Mouse (Mus musculus) mesoderm, embryonic 11.5 days (tissue): ENCODE measurements around the gene Psmd9.

Source experiments
- DNase-seq: peaks from one replicate; pipeline ENCODE4 v3.0.0-alpha.2; 2012; ENCODE audit warnings: low read depth, low spot score

Gene Psmd9

DNA sequence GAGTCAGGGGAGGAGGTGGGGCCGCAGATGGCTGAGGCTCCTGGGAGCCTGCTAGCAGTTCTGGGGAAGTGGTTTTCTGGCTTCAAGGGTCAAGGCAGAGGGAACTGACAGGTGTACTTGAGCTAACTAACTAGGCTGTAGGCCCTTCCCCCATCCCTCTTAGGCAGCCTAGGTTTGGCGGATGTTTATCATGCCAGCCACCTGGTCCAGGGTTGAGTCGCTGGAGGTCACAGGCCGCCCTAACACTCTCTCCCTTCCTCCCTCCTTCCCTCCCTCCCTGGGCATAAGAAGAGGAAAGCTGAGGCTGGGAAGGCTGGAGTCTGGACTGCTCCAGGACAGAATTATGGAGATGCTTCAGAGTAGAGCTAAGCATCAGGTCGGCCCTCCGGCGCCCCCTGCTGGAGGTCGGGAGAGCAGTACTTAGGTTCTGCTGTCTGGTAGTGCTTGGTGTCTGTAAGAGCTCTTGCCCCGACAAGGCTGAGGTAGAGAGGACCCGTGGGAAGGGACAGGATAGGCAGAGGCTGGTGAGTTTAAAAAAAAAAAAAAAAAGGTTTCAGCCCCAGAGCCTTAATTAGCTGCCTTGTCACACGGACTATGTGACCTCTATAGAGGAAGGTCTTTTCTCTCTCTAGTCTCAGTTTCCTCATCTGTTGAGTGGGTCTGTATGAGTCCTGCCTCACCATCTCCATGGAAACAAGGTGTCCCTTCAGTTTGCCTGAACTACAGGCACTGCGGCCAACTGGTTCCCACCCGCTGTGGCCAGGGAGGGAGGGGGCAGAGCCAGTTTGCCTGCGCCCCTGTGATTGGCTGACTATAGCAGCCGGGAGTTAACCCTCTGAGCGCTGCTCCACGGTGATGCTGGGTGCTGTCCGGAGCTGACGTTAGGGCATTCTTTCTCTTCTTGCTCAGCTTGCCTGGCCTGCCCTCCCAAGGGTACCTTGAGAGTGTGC lies 19.5 kb upstream of the Psmd9 start:
- peak; percentile 92 for DNase-seq

DNA sequence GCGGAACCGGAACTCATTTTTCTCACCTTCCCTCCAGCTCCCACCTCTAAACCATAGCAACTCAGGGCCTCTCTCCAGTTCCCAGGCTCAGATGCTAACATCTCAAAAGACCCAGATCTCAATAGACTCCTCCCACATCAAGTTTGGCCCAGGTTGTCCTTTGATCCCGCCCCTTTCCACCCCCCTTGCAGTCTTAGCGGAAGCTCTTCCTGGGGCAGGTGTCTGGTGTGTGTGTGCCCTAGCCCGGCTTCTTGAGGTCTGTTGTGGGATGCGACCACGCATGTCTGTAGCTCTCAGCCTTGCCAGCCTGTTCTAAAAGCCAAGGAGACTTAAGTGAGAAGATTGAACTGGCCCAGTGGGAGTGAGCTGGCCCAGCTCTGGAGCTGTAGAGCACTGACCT lies 18.6 kb upstream of the Psmd9 start:
- DNase-seq = no peak

DNA sequence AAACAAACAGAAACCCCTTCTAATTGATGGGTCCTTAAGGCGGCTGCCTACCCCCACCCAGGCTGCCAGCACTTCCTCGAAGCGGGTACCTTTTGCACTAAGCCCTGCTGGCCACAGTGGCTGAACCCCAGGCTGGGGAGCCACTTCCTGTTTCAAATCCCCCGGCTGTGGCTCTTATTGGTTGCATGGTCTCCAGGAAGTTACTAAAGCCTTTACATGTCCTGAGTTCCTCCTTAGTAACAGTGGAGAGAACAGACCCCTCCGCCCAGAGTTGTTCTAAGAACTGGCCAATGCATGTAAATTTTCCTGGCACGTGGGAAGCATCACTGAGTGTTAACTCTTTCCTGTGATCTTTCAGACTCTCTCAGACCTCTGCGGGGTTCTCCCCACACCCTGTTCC lies 18.1 kb upstream of the Psmd9 start:
- DNase-seq = no peak

DNA sequence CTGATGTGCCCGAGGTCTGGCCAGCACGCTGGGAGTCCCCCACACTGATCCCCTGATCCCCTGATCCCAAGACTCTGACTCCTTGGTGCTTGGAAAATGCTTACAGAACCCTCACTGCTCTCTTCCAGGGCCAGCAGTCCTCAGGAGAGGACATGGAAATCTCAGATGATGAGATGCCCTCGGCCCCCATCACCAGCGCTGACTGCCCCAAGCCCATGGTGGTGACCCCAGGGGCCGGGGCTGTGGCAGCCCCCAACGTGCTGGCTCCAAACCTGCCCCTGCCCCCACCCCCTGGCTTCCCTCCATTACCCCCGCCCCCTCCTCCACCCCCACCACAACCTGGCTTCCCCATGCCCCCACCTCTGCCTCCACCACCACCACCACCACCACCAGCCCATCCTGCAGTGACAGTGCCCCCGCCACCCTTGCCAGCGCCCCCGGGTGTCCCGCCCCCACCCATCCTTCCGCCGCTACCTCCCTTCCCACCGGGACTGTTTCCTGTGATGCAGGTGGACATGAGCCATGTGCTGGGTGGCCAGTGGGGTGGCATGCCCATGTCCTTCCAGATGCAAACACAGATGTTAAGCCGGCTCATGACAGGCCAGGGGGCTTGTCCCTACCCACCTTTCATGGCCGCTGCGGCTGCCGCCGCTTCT lies 17.4 kb upstream of the Psmd9 start:
- no peak for DNase-seq

DNA sequence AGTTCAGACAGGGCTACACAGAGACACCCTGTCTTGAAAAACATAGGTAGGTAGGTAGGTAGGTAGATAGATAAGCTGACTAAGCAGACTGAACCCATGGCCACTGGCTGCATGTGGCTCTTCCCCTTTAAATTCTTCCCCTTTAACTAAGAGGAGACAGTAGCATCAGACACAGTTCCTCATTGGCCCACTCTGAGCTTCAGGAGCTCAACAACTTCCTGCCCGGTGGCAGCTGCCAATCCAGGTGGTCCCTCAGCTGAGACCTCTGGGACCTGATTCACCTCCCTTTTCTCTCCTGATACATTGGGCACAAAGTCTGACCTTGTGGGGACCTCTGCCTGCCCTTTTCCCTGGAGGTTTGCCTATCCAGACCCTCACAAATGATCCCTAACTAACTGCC lies 16.3 kb upstream of the Psmd9 start:
- no peak for DNase-seq

DNA sequence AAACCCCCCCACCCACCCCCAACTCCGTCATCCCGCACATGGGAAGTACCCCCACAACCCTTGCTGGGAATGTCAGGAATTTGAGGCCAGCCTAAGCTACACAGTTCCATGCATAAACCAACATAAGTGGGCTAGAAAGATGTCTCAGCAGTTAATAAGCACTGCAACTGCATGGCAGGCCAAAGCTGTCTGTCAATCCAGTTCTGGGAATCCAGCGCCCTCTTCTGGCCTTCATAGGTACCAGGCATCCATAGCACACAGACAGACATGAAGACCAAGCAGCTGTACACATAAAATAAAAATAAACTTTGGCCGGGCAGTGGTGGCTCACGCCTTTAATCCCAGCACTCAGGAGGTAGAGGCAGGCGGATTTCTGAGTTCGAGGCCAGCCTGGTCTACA lies 13.8 kb upstream of the Psmd9 start:
- DNase-seq = peak; percentile 81

DNA sequence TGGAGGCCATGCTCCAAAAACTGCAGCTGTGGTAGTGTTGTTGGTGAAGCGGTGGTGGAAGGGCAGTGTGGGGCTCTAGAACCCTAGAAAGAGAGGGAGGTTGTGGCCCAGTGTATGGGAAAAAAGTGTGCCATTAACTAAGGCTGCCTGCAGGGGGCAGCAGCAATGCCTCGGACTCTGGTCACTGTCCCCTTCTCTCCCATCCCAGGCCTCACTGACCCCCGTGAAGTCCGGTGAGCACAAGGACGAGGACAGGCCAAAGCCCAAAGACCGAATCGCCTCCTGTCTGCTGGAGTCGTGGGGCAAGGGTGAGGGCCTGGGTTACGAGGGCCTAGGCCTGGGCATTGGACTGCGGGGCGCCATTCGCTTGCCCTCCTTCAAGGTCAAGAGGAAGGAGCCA lies 12.4 kb upstream of the Psmd9 start:
- no peak for DNase-seq

DNA sequence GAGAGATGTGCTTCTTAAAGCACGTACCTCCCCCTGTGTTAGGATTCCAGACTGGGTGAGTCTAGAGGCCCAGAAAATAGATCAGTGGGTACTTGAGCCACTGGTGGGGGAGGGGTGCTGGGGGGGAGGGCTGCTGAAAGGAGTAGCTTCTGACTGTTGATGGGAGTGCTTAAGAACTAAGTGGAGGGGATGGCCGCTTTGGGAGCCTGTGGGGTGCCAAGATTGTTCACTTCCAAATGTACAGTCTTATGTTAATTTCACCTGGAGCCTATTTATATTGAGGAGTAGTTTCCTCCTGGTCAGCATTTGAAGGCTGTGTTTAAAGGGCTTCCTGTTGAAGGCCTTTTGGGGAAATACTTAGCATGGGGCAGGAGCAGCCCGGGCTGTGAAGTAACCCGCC lies 11.2 kb upstream of the Psmd9 start:
- no peak for DNase-seq

DNA sequence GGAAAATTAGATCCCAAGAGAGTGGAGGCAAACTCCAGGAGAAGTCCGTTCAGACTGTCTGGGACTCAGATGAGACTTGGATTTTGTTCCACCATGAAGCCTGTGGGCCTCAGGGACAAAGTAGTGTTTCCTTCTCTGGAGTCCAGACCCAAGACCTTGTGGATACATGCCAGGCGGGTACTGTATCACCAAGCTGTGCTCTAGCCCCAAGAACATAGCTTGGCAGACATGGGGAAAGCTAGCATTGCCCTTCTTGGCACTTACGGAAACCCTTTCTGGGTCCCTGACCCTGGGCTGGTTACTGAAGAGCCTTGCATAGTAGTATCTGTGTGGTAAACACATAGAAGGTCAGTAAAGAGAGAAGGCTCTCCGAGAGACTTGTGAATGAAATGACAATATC lies 9.8 kb upstream of the Psmd9 start:
- no peak for DNase-seq

DNA sequence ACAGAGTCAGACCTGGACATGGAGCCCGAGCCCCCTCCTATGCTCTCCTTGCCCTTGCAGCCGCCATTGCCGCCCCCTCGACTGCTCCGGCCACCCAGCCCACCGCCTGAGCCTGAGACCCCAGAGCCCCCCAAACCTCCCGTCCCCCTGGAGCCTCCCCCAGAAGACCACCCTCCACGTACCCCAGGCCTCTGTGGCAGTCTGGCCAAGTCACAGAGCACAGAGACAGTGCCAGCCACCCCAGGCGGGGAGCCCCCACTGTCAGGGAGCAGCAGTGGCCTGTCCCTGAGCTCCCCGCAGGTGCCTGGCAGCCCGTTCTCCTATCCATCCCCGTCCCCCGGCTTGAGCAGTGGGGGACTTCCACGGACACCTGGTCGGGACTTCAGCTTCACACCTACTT lies 9.3 kb upstream of the Psmd9 start:
- DNase-seq = no peak

DNA sequence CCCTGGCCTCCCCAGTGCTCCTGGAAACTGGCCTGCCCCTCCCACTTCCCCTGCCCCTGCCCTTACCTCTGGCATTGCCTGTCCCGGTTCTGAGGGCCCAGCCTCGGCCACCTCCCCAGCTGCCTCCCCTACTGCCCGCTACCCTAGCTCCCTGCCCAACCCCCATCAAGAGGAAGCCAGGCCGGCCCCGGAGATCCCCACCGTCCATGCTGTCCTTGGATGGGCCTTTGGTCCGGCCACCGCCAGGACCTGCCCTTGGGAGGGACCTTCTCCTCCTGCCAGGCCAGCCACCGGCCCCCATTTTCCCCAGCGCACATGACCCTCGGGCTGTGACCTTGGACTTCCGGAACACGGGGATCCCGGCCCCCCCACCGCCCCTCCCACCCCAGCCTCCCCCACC lies 8.9 kb upstream of the Psmd9 start:
- no peak for DNase-seq

DNA sequence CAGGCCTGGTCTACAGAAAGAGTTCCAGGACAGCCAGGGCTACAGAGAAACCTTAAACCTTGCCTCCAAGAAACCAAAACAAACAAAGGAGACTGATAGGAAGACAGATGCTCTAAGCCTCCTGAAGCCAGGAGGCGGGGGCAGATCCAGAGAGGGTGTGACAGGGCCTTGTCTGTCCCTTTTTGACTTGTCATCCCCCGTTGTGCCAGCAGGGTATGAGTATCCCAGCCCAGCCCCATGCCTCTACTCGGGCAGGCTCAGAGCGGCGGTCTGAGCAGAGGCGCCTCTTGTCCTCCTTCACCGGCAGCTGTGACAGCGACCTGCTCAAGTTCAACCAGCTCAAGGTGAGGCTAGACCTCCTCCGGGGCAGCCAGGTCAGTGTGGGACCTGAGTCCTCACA lies 6.3 kb upstream of the Psmd9 start:
- DNase-seq = no peak

DNA sequence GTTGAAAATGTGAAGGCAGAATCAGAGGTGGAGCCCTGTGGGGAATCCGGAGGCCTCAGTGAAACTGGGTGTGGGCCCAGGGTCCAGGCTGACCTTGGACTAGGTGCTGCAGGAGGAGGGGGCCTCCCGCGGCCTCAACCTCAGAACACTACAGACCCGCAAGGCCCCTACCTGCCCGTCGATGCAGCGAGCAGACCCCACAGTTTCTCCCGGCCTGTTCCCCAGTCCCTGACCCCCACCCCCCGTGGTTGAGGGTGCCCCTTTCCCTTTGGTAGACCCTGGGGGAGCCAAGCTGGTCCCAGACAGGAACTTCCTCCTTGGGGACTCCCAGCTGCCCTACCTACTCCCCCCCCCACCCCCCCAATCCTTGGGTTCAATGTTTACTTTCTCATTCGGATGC lies 2.8 kb upstream of the Psmd9 start:
- no peak for DNase-seq

DNA sequence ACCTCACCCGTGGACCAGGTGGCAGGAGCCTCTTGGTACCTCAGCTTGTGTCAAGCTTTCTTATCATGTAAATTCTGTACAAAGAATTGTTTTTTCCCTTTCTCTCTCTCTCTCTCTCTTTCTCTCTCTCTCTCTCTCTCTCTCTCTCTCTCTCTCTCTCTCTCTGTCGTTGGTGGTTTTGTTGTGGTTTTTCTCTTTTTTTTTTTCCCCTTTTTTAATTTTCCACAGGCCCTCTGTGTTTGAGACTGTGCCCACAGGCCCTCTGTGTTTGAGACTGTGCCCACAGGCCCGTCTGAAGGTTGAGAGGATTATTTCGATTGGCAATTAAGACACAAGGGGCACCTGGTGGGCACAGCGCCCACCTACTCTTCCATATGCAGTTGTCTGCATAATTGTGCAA lies 1.6 kb upstream of the Psmd9 start:
- DNase-seq = no peak

DNA sequence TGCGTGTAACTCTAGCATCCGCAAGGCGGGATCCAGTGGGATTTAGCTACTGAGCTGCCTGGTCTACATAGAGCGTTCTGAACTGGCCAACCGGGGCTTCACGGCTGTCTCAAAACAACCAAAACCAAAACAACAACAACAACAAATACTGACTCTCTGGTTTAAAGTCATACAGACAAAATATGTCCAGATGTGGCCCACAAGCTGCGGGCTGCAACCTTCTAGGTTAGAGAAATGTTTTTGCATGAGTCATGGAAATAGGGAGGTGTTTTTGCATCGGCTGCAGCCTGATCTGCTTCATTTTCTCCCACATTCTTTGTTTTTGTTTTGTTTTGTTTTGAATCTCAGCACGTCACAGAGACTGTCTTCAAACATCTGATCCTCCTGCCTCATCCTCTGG lies 1.2 kb downstream of the Psmd9 start:
- no peak for DNase-seq

DNA sequence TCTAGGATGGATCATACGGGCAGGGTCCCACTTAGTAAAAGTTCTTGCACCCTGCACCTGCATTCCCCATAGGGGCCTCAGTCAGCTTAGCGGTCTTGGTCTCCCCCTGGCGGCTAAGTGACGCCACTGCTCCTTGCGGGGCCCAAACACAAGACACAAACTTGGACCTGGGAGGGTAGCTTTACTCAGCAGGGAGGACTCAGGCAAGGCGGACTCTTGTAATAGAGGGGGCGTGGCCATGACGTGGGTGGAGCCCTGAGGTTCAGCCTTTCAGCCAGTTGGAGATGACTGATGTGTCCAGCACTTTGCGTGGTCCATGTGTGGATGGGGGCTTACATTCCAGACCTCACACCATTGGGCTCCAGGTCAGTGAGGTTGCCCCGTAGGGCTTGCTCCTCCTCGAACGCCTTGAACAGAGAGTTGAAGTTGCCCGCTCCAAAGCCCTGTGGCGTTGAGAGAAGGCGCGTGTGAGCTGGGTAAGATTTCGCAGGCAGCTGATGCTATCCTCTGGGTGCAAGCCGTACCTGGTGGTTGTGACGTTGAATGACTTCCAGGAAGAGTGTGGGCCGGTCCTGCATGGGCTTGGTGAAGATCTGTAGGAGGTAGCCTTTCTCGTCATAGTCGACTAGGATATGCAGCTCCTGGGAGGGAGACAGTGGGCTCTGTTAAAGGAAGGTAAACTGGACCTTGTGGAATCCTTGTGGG lies 2.6 kb downstream of the Psmd9 start:
- peak; percentile 93 for DNase-seq

DNA sequence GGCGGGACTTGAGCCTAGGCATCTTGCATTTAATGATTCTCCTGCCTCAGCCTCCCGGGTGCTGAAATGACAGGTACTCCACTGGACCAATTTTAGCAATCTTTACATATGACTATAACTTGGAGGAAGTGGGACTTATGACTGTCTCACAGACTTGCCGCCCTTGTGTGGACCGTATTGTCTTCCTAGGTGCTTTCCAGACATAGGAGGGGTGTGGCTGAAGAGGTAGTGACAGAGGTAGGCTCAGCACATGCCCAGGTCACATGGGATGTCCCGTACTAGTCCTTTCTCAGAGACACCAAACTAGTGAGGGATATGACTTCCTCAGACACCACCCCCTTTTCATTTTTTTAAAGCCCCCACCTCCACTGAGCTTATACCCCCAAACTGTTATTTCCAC lies 9.6 kb downstream of the Psmd9 start:
- DNase-seq = no peak

DNA sequence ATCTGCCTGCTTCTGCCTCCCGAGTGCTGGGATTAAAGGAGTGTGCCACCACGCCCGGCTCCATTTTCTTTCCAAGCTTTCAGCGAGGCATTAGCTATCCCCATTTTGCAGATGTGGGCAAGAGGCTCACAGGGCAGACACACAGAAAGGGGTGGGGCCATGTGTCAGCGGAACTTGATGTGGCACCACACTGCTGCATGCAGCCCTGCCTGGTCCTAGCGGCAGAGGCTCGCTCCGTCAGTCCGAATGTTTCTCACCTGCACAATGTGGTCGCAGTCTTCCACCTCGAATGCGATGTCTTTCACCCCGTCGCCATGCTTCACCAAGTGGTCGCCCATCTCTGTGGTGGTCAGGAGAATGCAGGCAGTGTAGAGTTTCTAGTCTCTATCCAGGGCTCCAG lies 11.2 kb downstream of the Psmd9 start:
- DNase-seq = no peak

DNA sequence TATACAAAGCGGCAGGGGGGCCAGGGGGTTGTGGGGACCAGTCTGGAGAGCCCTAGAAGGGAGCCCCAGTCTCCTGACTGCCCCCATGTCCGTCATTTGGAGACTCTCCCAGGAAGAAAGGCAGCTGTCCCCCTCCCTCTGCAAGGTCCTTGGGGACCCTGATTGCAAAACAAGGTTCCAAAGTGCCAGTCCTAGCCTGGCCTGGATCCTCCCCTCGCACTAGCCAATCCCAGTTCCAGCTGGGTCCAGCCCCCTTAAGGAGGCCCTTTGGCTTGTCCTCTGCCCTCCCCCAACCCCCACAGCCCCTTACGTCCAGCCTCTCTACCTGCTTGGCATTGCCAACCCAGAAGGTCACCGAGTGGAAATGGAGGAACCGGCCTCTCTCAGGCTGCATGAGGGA lies 12.3 kb downstream of the Psmd9 start:
- no peak for DNase-seq

DNA sequence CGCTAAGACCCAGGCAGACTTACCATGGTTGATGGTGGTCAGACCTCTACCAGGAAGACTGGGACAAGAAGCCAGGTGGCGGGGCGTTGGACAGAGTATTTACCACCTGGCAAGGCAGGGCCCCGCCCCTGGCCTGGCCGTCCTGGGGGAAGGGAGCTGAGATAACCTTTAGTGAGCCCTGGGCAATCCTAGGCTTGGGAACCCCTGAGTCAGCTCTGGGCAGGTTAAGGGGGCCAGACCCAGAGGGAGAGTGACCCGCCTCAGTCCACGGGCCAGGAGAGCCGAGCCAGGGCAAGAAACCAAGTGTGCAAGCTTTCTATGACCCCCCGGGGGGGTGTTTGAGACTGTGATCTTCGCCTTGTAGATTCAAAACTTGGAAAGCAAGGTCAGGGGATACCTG lies 13.4 kb downstream of the Psmd9 start, which contains the start of gene Hpd:
Gene Hpd, minus strand, starts transcription at position 77 of the 400 bp plus-strand sequence.
- DNase-seq = no peak

DNA sequence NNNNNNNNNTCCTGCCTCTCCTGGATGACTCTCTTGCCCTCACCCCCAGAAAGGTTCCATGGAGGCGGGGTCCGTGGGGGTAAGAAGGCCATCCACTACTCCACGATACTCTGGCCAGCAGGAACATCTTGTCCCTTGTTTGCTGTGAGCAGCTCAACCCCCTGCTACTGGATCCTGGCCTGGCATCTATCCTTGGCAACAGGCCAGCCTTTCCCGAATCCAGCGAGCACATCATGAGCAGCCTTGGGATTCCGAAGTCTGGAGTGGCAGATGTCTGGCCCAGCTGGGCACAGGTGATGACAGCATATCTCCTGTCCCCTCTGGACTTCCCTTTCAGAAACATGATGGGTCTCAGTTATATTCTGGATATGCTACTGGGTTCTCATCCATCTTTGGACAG lies 16.8 kb downstream of the Psmd9 start:
- DNase-seq = no peak

DNA sequence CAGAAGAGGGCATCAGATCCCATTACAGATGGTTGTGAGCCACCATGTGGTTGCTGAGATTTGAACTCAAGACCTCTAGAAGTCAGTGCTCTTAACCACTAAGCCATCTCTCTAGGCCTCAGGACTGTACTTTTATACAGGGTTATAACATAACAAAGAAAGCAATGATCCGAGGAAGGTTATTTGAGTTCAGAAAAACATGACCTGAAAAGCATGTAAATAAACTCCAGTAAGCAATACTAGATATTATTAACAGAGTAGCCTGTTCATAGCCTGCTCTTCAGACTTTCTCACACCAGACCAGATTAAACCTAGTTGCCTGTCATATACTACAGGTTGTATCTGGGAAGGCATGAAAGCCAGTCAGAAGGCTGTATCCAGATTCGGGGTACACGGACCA lies 18.1 kb downstream of the Psmd9 start:
- DNase-seq = no peak

DNA sequence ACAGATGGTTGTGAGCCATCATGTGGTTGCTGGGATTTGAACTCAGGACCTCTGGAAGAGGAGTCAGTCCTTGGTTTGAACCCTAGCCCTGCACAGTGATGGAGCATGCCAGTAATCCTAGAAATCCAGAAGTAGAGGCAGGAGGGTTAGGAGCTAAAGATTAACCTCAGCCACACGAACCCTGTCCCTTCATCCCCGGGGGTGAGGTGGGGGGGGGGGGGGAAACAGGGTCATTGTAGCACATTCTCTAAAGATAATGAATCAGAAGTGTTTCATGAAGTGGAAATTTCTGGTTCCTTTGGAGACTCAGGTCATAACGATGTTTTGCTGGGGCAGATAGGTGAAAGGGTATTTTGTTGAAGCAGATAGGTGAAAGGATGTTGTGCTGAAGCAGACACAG lies 21.7 kb downstream of the Psmd9 start:
- DNase-seq = no peak
